Mouse (Mus musculus) erythroblast, adult 5-6 weeks (primary cell): ENCODE measurements around the gene Gm28635. TPM values are rescaled to one million over a fixed set of nuclear protein-coding genes. Genes with fewer than 3 reads are reported as not detected.
"Not testable (repeated sequence)": the region's sequence is repeated elsewhere in the genome, so short reads cannot be mapped to it uniquely, and the experiment has no call there.

Experiments used
- ATAC-seq: replicated peaks from 2 replicates; pipeline ENCODE4 v1.8.0; 2016; ENCODE audit warnings: moderate number of reproducible peaks, mild to moderate bottlenecking, moderate TSS enrichment, inconsistent platforms; ENCODE audit not compliant: poor library complexity, low FRiP score, severe bottlenecking
- total RNA-seq, 2 experiments: library from RNA; stranded (forward) in 1 of 2; stranded (reverse) in 1 of 2; fragments of 150-400 nt in 1 of 2; fragments of 200-764, 138-1000 nt in 1 of 2; gene quantifications; 2 replicates each; pipeline versions ENCODE4 v1.2.3 to v1.2.4; 2015 to 2017; ENCODE audit warnings: low replicate concordance in 2 of 2

Gm28635 gene
- total RNA-seq, 2 experiments from 2014 or later, result 1.8 TPM; not detected in 1

GRCm38 (mm10) chr2:84690050-84690449 is 12.2 kb upstream of the Gm28635 start:
- ATAC-seq, result no peak

GRCm38 (mm10) chr2:84688080-84688844 is 10.4 kb upstream of the Gm28635 start:
- no peak for ATAC-seq

- peak; percentile 75 for ATAC-seq
Observed at GRCm38 (mm10) chr2:84682605-84683183, 4.9 kb upstream of the Gm28635 start.

GRCm38 (mm10) chr2:84679016-84679415 is 1.2 kb upstream of the Gm28635 start, which contains the start of gene Tmx2:
TSS of gene Tmx2 (minus strand) at chr2:84679140.
- ATAC-seq, result no peak

- ATAC-seq, result peak; percentile 46
Observed at GRCm38 (mm10) chr2:84677270-84677967, 422 bp downstream of the Gm28635 start.

- ATAC-seq, result not testable (repeated sequence)
Observed at GRCm38 (mm10) chr2:84671535-84671934, 6.3 kb downstream of the Gm28635 start.

- peak; percentile 90 for ATAC-seq
Observed at GRCm38 (mm10) chr2:84670569-84670933, 7.3 kb downstream of the Gm28635 start, which contains the start of gene Selenoh. TSS of gene Selenoh (minus strand) at chr2:84670770.

- ATAC-seq, result peak; percentile 60
Observed at GRCm38 (mm10) chr2:84669828-84670568, 7.8 kb downstream of the Gm28635 start.

- ATAC-seq, result no peak
Observed at GRCm38 (mm10) chr2:84666081-84666480, 11.8 kb downstream of the Gm28635 start.

GRCm38 (mm10) chr2:84662866-84663265 is 15.0 kb downstream of the Gm28635 start:
- peak; percentile 67; the same call in 1 of the 2 replicates for ATAC-seq

GRCm38 (mm10) chr2:84660253-84660652 is 17.6 kb downstream of the Gm28635 start:
- ATAC-seq, result peak; percentile 75

GRCm38 (mm10) chr2:84658806-84659205 is 19.0 kb downstream of the Gm28635 start, which contains the start of gene Btbd18:
TSS of gene Btbd18 (plus strand) at chr2:84659079.
- no peak for ATAC-seq

GRCm38 (mm10) chr2:84655864-84656263 is 22.0 kb downstream of the Gm28635 start:
- ATAC-seq, result no peak

- no peak for ATAC-seq
Observed at GRCm38 (mm10) chr2:84653354-84653753, 24.5 kb downstream of the Gm28635 start.

- peak; percentile 86 for ATAC-seq
Observed at GRCm38 (mm10) chr2:84650464-84651195, 27.2 kb downstream of the Gm28635 start, which contains the start of gene Ctnnd1. TSS of gene Ctnnd1 (minus strand) at chr2:84650765.

- ATAC-seq, result peak; percentile 63
Observed at GRCm38 (mm10) chr2:84649674-84650073, 28.2 kb downstream of the Gm28635 start.

GRCm38 (mm10) chr2:84648369-84648768 is 29.5 kb downstream of the Gm28635 start:
- ATAC-seq, result no peak

- no peak for ATAC-seq
Observed at GRCm38 (mm10) chr2:84647051-84647568, 30.7 kb downstream of the Gm28635 start.

GRCm38 (mm10) chr2:84646138-84646537 is 31.7 kb downstream of the Gm28635 start:
- no peak for ATAC-seq
